Mouse (Mus musculus) hindbrain, embryonic 13.5 days (tissue): Measurements from ENCODE around the gene Armc10. TPM values are rescaled to one million over a fixed set of nuclear protein-coding genes. Genes with fewer than 3 reads are reported as not detected.
"Not testable (repeated sequence)": the region's sequence is repeated elsewhere in the genome, so short reads cannot be mapped to it uniquely, and the experiment has no call there.

Source experiments
- ATAC-seq: fragments of 200-750 bp; cut with Nextera tagmentation; 2 replicates; pipeline ENCODE4 v1.8.0; 2017; ENCODE audit warnings: moderate TSS enrichment; ENCODE audit not compliant: low FRiP score
- H3K27ac ChIP-seq: fragments of 300-500 bp; sonication (generic); 2 replicates; pipeline ENCODE4 v1.5.1; 2015; ENCODE audit warnings: inconsistent platforms, mild to moderate bottlenecking, moderate library complexity
- H3K27me3 ChIP-seq: fragments of 300-500 bp; sonication (generic); 2 replicates; pipeline ENCODE4 v1.6.1; 2015; ENCODE audit warnings: mild to moderate bottlenecking, inconsistent platforms
- H3K36me3 ChIP-seq: fragments of 300-500 bp; sonication (generic); 2 replicates; pipeline ENCODE4 v1.6.1; 2015; ENCODE audit warnings: mild to moderate bottlenecking, inconsistent platforms
- H3K4me1 ChIP-seq: fragments of 300-500 bp; sonication (generic); replicated peaks from 2 replicates; pipeline ENCODE4 v1.6.1; 2015; ENCODE audit warnings: inconsistent platforms
- H3K4me2 ChIP-seq: fragments of 300-500 bp; sonication (generic); 2 replicates; pipeline ENCODE4 v1.6.1; 2015; ENCODE audit warnings: inconsistent platforms, mild to moderate bottlenecking, moderate library complexity
- H3K4me3 ChIP-seq: fragments of 300-500 bp; sonication (generic); 2 replicates; pipeline ENCODE4 v1.5.1; 2015; ENCODE audit warnings: mild to moderate bottlenecking, inconsistent platforms
- H3K9ac ChIP-seq: fragments of 300-500 bp; sonication (generic); 2 replicates; pipeline ENCODE4 v1.6.1; 2015; ENCODE audit warnings: mild to moderate bottlenecking, inconsistent platforms
- H3K9me3 ChIP-seq: fragments of 300-500 bp; sonication (generic); 2 replicates; pipeline ENCODE4 v1.6.1; 2016; ENCODE audit warnings: inconsistent platforms
- WGBS: fragments of 180-500 bp; shearing (Covaris S2); methylation state at CpG from one replicate; pipeline ENCODE4 v1.1.7; 2015; 5-methylcytosine and 5-hydroxymethylcytosine counted together
- polyA plus RNA-seq: library from polyadenylated mRNA; unstranded; fragments of >200 nt; fragmentation: Nextera tagmentation; extraction: Ambion mirVana; gene quantifications from 2 replicates; pipeline ENCODE4 v1.2.1, GENCODE M21; 2015

Gene Armc10
- polyA plus RNA-seq, 1 experiment from 2014 or later = 63.1 TPM

DNA sequence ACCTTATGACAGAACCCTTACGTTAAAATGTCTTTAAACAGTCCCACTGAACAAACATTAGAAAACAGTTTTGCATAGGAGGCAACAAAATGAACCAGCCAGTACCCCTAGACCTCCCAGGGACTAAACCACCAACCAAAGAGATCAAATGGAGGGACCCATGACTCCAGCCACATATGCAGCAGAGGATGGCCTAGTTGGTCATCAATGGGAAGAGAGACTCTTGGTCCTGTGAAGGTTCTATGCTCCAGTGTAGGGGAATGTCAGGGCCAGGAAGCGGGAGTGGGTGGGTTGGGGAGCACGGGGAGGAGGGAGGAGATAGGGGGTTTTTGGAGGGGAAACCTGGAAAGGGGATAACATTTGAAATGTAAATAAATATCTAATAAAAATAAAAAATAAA, 53.9 kb downstream of the Armc10 start:
- H3K36me3 ChIP-seq, H3K4me3 ChIP-seq, H3K9ac ChIP-seq, H3K27me3 ChIP-seq, ATAC-seq, H3K4me1 ChIP-seq, H3K27ac ChIP-seq, H3K9me3 ChIP-seq: not testable (repeated sequence)
- peak overlapping the region; percentile 11; the same call in 1 of the 2 replicates for H3K4me2 ChIP-seq
- 91% methylated on average over 3 of the region's 3 CpGs for WGBS

DNA sequence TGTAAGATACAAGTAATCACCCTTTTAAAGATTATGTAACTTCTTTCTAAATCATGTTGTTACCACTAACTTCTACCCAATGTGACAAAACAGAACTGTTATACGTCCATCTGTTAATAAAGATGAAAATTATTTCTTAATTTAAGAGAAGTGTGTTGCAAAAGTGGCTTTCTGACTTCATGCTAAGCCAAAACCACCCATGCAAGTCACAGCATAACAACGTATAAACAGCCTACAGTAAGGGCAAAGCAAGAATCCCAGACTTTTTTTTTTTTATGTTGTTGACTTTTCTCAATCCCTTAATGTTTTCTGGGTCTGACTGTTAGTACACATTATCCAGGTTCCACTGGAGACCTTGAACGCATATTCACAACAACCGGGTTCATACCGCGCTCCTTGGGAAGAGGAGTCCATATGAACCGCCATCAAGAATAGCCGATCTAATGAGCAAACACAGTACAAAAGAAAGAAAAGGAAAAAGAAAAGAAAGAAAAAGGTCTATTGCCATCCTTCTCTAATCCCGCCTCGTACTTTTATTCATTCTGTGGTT, 54.7 kb downstream of the Armc10 start:
- no peak overlapping the region for H3K27ac ChIP-seq
- WGBS = 14% methylated on average over 10 of the region's 10 CpGs

DNA sequence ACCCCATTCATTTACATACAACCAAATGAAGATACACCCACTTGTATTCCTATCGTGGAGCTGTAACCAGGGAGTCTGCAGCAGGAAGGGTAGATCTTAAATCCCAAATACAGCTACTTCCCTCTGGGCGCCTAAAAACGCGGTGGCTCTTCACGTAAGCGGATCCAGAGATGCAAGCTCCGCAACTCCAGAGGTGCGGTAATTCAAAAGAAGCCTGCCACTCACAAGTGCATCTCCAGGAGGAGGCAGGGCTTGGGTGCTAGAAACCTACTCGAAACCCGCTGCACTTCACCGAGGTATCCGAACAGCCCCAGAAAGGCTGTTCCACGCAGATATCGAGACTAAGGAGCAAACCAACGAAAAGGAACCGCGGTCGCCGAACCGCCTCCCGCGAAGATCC, 55.3 kb downstream of the Armc10 start:
- Histone ChIP-seq H3K9me3 (no peaks in the 10 kb centered on the region), H3K27ac (peak overlapping the region; percentile 98), H3K4me3 (peak overlapping the region; percentile 67), H3K4me2 (peak overlapping the region; percentile 64), H3K36me3 (no peaks in the 10 kb centered on the region), H3K9ac (peak overlapping the region; percentile 80), H3K4me1 (peaks cover 7% of the 10 kb centered on the region), H3K27me3 (no peaks in the 10 kb centered on the region)
- WGBS = under 1% methylated on average over 22 of the region's 22 CpGs
- ATAC-seq = peak; percentile 81

More for the DNA sequence above, 54.7 kb downstream of the Armc10 start:
- ATAC-seq = no peak
- Histone ChIP-seq H3K4me3 (peak overlapping the region; percentile 67), H3K9ac (peak overlapping the region; percentile 80), H3K4me1 (peaks cover 7% of the 10 kb centered on the region), H3K27me3 (no peaks in the 10 kb centered on the region), H3K4me2 (peak overlapping the region; percentile 64), H3K36me3 (no peaks in the 10 kb centered on the region), H3K9me3 (no peaks in the 10 kb centered on the region)

DNA sequence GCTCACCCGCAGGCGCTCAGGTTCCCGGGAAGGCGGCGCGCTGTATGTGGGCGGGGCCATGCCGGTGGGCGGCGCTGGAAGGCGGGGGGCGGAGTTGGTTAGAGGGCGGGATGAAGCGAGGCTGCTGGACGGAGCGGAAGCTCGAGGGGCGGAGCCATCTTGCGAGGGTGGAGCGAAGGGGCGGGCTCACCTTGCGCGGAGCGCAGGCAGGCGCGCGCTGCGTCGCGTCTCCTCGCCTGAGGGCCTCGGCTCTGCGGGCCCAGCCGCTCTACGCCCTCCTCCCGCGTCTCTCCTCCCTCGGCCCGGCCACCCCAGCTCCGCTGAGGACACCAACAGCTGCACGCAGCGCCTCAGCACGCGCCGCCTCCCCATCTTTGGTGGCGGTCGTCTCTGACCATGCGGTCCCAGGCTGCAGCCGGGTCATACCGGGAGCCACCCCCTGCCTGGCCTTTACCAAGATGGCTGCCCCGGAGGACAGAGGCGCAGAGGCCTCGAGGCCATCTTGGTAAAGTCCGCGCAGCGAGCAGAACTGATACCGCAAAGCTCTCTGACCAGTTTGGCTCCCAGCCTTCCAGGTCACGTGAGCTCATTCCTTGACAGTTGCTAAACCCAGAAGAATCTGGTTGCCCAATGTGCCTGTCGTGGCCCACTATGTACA, 55.9 kb downstream of the Armc10 start, which contains the start of gene Napepld:
Gene Napepld, minus strand, starts transcription at position 46 of the 658 bp plus-strand sequence.
- Histone ChIP-seq H3K9me3 (no peaks in the 10 kb centered on the region), H3K9ac (peak within 1 kb of the TSS; percentile 80), H3K36me3 (no peaks in the 10 kb centered on the region), H3K27me3 (no peaks in the 10 kb centered on the region), H3K4me1 (peaks cover 7% of the 10 kb centered on the region), H3K4me2 (peak within 1 kb of the TSS; percentile 64), H3K27ac (peak within 1 kb of the TSS; percentile 98), H3K4me3 (peak within 1 kb of the TSS; percentile 67)
- WGBS = under 1% methylated on average over 56 of the region's 59 CpGs
- peak; percentile 99 for ATAC-seq

DNA sequence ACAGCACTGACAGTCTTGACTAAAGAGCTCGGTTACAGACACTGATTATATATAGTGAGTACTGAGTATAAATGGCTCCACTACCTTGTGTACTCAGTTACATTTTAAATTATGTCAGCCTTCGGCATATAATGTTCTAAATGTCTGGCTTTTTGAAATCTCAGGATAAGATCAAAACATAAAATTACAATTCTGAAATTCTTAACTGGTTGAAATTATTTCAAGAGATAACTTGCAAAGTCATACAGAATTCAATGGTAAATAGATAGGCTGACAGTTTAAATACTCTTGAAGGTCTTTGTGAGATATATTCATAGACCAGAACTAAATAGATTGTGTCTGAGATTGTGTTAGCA, 56.4 kb downstream of the Armc10 start:
- H3K4me2 ChIP-seq = peak overlapping the region; percentile 64
- no peaks in the 10 kb centered on the region for H3K9me3 ChIP-seq
- 54% methylated on average over 2 of the region's 2 CpGs for WGBS
- H3K36me3 ChIP-seq = no peaks in the 10 kb centered on the region
- H3K4me1 ChIP-seq = peaks cover 7% of the 10 kb centered on the region
- H3K4me3 ChIP-seq = peak overlapping the region; percentile 67
- peak overlapping the region; percentile 80 for H3K9ac ChIP-seq
- peak overlapping the region; percentile 98 for H3K27ac ChIP-seq
- ATAC-seq = no peak
- H3K27me3 ChIP-seq = no peaks in the 10 kb centered on the region

DNA sequence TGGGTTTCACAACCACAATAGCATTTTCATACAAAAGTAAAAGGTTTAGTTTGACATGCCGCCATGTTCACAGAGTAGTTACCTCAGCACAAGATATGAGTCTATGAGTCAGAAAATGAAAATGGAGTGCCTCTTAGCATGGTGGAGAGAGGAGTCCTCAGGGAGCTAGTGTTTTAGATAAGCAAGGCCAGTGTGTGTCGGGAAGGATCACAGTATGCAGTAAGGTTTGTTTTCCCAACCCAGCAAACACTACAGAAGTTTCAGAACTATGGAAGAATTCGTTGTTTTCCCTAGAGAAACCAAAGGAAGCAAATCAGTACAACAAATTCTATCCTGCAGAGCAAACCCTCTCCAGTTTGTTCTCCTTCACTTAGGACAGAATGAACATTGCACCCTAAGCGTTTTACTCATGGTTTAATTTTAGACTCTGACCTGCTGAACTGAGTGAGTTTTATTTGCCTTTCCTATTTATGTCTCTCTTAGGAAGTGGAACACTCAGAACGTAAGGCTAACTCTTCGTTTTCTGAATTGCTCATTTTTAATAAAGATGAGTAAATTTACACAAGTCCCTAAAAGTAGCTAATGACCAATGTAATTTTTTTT, 57.4 kb downstream of the Armc10 start:
- Histone ChIP-seq H3K4me3 (no peak overlapping the region), H3K9me3 (no peaks in the 10 kb centered on the region)
- 89% methylated on average over 6 of the region's 6 CpGs for WGBS

DNA sequence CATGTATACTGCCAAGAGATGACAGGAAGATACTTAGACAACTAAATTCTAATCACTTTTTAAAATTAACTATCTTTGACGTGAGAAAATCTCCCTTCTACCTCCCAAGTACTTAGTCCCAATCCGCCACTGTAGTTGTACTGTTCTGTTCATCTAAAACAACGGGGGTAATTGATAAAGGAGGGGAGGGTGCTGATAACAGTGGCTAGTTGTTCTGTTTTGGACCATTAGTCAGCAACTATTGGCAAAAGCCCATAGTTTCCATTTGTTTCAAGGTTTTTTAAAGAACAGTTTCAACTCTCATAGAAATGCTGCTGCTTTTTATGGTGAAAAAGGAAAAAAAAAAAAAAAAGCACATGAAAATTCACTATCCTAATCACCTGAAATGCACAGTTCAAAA, 58.1 kb downstream of the Armc10 start:
- Histone ChIP-seq H3K4me2 (no peak overlapping the region), H3K27ac (no peak overlapping the region), H3K36me3 (no peaks in the 10 kb centered on the region), H3K4me1 (peaks cover 7% of the 10 kb centered on the region), H3K9me3 (no peaks in the 10 kb centered on the region), H3K27me3 (no peaks in the 10 kb centered on the region), H3K4me3 (no peak overlapping the region), H3K9ac (no peak overlapping the region)
- ATAC-seq = no peak
- 88% methylated on average over 3 of the region's 3 CpGs for WGBS

More for the DNA sequence above, 57.4 kb downstream of the Armc10 start:
- Histone ChIP-seq H3K27me3 (no peaks in the 10 kb centered on the region), H3K27ac (no peak overlapping the region), H3K9ac (no peak overlapping the region), H3K4me1 (peaks cover 7% of the 10 kb centered on the region), H3K36me3 (no peaks in the 10 kb centered on the region), H3K4me2 (no peak overlapping the region)
- ATAC-seq = no peak

DNA sequence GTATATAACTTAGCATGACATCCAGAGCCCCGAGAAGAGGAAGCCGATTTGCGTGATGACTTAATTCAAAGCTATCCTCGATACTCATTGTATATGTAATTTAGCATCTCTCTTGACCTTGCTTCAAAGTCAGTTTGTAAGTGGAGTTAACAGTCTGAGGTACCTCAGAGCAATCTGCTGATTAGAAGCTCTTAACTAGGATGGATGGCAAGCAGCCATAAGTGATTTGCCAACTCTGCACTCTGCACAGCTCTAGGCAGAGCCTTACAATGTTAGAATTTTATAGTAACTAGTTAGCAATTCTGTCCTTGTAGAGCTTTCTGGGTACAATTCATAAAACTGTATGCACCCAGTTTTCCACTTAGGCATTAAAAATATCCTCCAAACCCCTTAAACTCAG, 60.9 kb downstream of the Armc10 start:
- H3K4me1 ChIP-seq = no peaks in the 10 kb centered on the region
- no peak overlapping the region for H3K27ac ChIP-seq
- H3K9ac ChIP-seq = no peak overlapping the region
- no peak overlapping the region for H3K4me2 ChIP-seq
- no peaks in the 10 kb centered on the region for H3K27me3 ChIP-seq
- ATAC-seq = no peak
- H3K9me3 ChIP-seq = no peaks in the 10 kb centered on the region
- H3K36me3 ChIP-seq = no peaks in the 10 kb centered on the region
- H3K4me3 ChIP-seq = no peak overlapping the region
- 89% methylated on average over 4 of the region's 4 CpGs for WGBS

DNA sequence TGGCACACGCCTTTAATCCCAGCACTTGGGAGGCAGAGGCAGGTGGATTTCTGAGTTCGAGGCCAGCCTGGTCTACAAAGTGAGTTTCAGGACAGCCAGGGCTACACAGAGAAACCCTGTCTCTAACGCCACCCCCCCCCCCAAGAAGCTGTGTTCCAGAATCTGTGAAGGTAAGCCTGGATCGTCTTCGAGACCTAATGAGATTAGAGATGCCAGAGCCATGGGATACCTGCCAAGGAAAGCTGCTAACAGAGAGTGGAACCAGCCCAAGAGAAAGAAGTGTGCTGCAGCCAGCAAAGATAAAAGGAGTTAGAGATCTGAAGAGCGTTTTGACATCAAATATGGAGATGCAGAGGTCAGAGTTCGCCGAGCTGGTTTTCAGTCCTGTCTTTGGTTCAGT, 62.4 kb downstream of the Armc10 start:
- not testable (repeated sequence) for H3K27me3 ChIP-seq, H3K9me3 ChIP-seq, H3K4me1 ChIP-seq, H3K9ac ChIP-seq, ATAC-seq, H3K36me3 ChIP-seq, H3K27ac ChIP-seq, H3K4me3 ChIP-seq, H3K4me2 ChIP-seq
- WGBS = 91% methylated on average over 8 of the region's 8 CpGs

Other genes starting within 250 kb of the Armc10 start
- 0.76 and 1.7 TPM in 2 replicates for gene Ccdc146, start 221.1 kb upstream of the Armc10 start, polyA plus RNA-seq
- 6.1 and 6.2 TPM in 2 replicates for gene Fam185a, start 220.9 kb upstream of the Armc10 start, polyA plus RNA-seq
- 8.4 and 11.2 TPM in 2 replicates for gene Lrrc17, start 102.3 kb upstream of the Armc10 start, polyA plus RNA-seq
- gene Fbxl13, start 179 bp upstream of the Armc10 start, polyA plus RNA-seq = 0.31 and 0.58 TPM in 2 replicates
- 2.1 TPM in 2 replicates for gene Napepld, start 55.6 kb downstream of the Armc10 start, polyA plus RNA-seq
- gene Pmpcb, start 91.3 kb downstream of the Armc10 start, polyA plus RNA-seq = 79.5 and 81.3 TPM in 2 replicates
- gene Dnajc2, start 139.4 kb downstream of the Armc10 start, polyA plus RNA-seq = 74.0 and 81.0 TPM in 2 replicates
- 195 and 198 TPM in 2 replicates for gene Psmc2, start 139.5 kb downstream of the Armc10 start, polyA plus RNA-seq
- gene Slc26a5, start 219.8 kb downstream of the Armc10 start, polyA plus RNA-seq = 0.09 and 0.17 TPM in 2 replicates